Mouse (Mus musculus) heart, postnatal 4 days (tissue): ENCODE measurements around the gene Fam89b. TPM values are rescaled to one million over a fixed set of nuclear protein-coding genes. Genes with fewer than 3 reads are reported as not detected.

ENCODE experiments used
- microRNA-seq, 2 experiments: library from miRNA; unstranded; fragments of <30 nt; microRNA quantifications; one replicate each; pipeline ENCODE4 v1.2.0; 2021 to 2022
- total RNA-seq, 2 experiments: library from RNA; stranded (reverse); gene quantifications; 2 replicates each; pipeline ENCODE4 v1.2.3; 2021

Gene Fam89b
- total RNA-seq, 2 experiments from 2014 or later: 48.3 to 49.0 TPM

Small RNAs within 50 kb of the gene (microRNA-seq; reads per million reads assigned to microRNA genes)
- gene Mir6987: 1.0 to 1.4 reads per million in 2 experiments

Other genes starting within 250 kb of the Fam89b start
- gene Mus81, start 241.3 kb downstream of the Fam89b start, total RNA-seq: 10 to 100 TPM; 27.9 to 32.9 TPM
- gene Cfl1, start 239.2 kb downstream of the Fam89b start, total RNA-seq: 100 to 1,000 TPM; 719 to 727 TPM
- 1 to 10 TPM; 1.5 to 2.1 TPM for gene 1700020D05Rik, start 225.9 kb downstream of the Fam89b start, total RNA-seq
- 1 to 10 TPM; 7.8 to 7.9 TPM for gene Snx32, start 219.1 kb downstream of the Fam89b start, total RNA-seq
- gene Ovol1, start 169.0 kb downstream of the Fam89b start, total RNA-seq: not detected
- gene Ap5b1, start 161.6 kb downstream of the Fam89b start, total RNA-seq: 1 to 10 TPM; 3.8 to 4.6 TPM
- gene Rnaseh2c, start 127.8 kb downstream of the Fam89b start, total RNA-seq: 10 to 100 TPM; 92.4 to 94.5 TPM
- gene Kat5, start 119.4 kb downstream of the Fam89b start, total RNA-seq: 10 to 100 TPM; 38.3 to 49.2 TPM
- gene Rela, start 92.2 kb downstream of the Fam89b start, total RNA-seq: 10 to 100 TPM; 33.0 to 38.6 TPM
- 10 to 100 TPM; 40.2 to 42.2 TPM for gene Sipa1, start 65.9 kb downstream of the Fam89b start, total RNA-seq
- 10 to 100 TPM; 39.8 to 40.0 TPM for gene Map3k11, start 40.9 kb downstream of the Fam89b start, total RNA-seq
- 10 to 100 TPM; 42.5 to 42.7 TPM for gene Pcnx3, start 40.7 kb downstream of the Fam89b start, total RNA-seq
- not detected for gene Kcnk7, start 25.3 kb downstream of the Fam89b start, total RNA-seq
- gene Ehbp1l1, start 3.3 kb downstream of the Fam89b start, total RNA-seq: 100 to 1,000 TPM; 179 to 191 TPM
- gene Ltbp3, start 11.3 kb upstream of the Fam89b start, total RNA-seq: 10 to 100 TPM; 78.7 to 79.6 TPM
- 10 to 100 TPM; 60.6 to 69.0 TPM for gene Scyl1, start 41.8 kb upstream of the Fam89b start, total RNA-seq
- 10 to 100 TPM; 18.6 to 20.9 TPM for gene Frmd8, start 145.6 kb upstream of the Fam89b start, total RNA-seq
- 1 to 10 TPM; 5.4 to 6.2 TPM for gene Slc25a45, start 148.2 kb upstream of the Fam89b start, total RNA-seq
- gene Tigd3, start 164.5 kb upstream of the Fam89b start, total RNA-seq: 1 to 10 TPM; 2.0 TPM
- gene Dpf2, start 183.4 kb upstream of the Fam89b start, total RNA-seq: 100 to 1,000 TPM; 111 to 119 TPM
- 10 to 100 TPM; 14.2 to 14.7 TPM for gene Cdc42ep2, start 195.2 kb upstream of the Fam89b start, total RNA-seq
- 10 to 100 TPM; 32.9 to 37.1 TPM for gene Pola2, start 234.5 kb upstream of the Fam89b start, total RNA-seq